ENCODE assay signal across 11 mouse cellular contexts in genomic region chr9:24777961-24778360, GRCm38 (mm10). TPM values are rescaled to one million over a fixed set of nuclear protein-coding genes. Genes with fewer than 3 reads are reported as not detected.
DNase-seq lines count a peak whose midpoint lies in the region; ATAC-seq and TF ChIP-seq lines count a peak whose summit lies in the region.
"Had no signal": no experiment of that assay in that cellular context is flagged by ENCODE, and none has a peak within 500 bp of the region (broad histone marks: within the 10 kb centered on the region; RNA-seq: fewer than 3 reads in every experiment).

No protein-coding gene starts in this region.

- no peak overlapping the region for H3K4me3 ChIP-seq in lung, embryonic 15.5 days
- no peak overlapping the region for H3K4me3 ChIP-seq in lung, postnatal 0 days (ENCODE audit: low read depth, low read length)
- peak overlapping the region; percentile 45 for H3K4me3 ChIP-seq in heart, postnatal 0 days (ENCODE audit: low read depth, low read length)
- no peak overlapping the region for H3K4me3 ChIP-seq in liver, postnatal 0 days (ENCODE audit: low read depth, low read length)
- no peak overlapping the region for H3K4me3 ChIP-seq in cerebellum, adult 2 months (replicated peaks; ENCODE audit: insufficient read depth, low read depth, low read length)

- H3K9me3 ChIP-seq in lung, embryonic 15.5 days = no peaks in the 10 kb centered on the region
- no peaks in the 10 kb centered on the region for H3K9me3 ChIP-seq in lung, postnatal 0 days (ENCODE audit: low read length)
- no peaks in the 10 kb centered on the region for H3K9me3 ChIP-seq in heart, postnatal 0 days (replicated peaks; ENCODE audit: control insufficient read depth, low read length)
- no peaks in the 10 kb centered on the region for H3K9me3 ChIP-seq in liver, postnatal 0 days (ENCODE audit: low read length)
- H3K9me3 ChIP-seq: G1E had no signal

- H3K4me2 ChIP-seq in lung, embryonic 15.5 days = peak overlapping the region; percentile 12; the same call in 1 of the 2 replicates
- H3K4me2 ChIP-seq in lung, postnatal 0 days (replicated peaks; ENCODE audit: low read depth, low read length) = no peak overlapping the region
- peak overlapping the region; percentile 75 for H3K4me2 ChIP-seq in heart, postnatal 0 days (ENCODE audit: low read depth, low read length)
- H3K4me2 ChIP-seq in liver, postnatal 0 days (ENCODE audit: low read depth, low read length) = peak overlapping the region; percentile 42; the same call in 1 of the 2 replicates

- peaks cover 26% of the 10 kb centered on the region for H3K4me1 ChIP-seq in lung, embryonic 15.5 days
- H3K4me1 ChIP-seq in lung, postnatal 0 days (ENCODE audit: insufficient read depth, low read depth, low read length) = peaks cover 9% of the 10 kb centered on the region
- peaks cover 21% of the 10 kb centered on the region for H3K4me1 ChIP-seq in heart, postnatal 0 days (ENCODE audit: control insufficient read depth, insufficient read depth)
- H3K4me1 ChIP-seq in liver, postnatal 0 days (ENCODE audit: insufficient read depth) = peaks cover 8% of the 10 kb centered on the region; the same call in 1 of the 2 replicates
- H3K4me1 ChIP-seq in cerebellum, adult 2 months (ENCODE audit: control insufficient read depth, insufficient read depth, low read length) = no peaks in the 10 kb centered on the region; the same call in 1 of the 2 replicates

- no peak overlapping the region for H3K9ac ChIP-seq in lung, embryonic 15.5 days
- no peak overlapping the region for H3K9ac ChIP-seq in lung, postnatal 0 days (replicated peaks; ENCODE audit: low read depth)
- H3K9ac ChIP-seq in heart, postnatal 0 days (replicated peaks; ENCODE audit: low read depth, low read length) = peak overlapping the region; percentile 55
- no peak overlapping the region for H3K9ac ChIP-seq in liver, postnatal 0 days (replicated peaks)

- TF ChIP-seq EP300 in lung, postnatal 0 days (IDR thresholded peaks at IDR 0.05) = no peak
- peak; percentile 4; the same call in 1 of the 2 replicates for TF ChIP-seq EP300 in heart, postnatal 0 days (IDR thresholded peaks at IDR 0.05; ENCODE audit: low read depth)
- no peak for TF ChIP-seq EP300 in liver, postnatal 0 days (IDR thresholded peaks at IDR 0.05; ENCODE audit: low read depth)

- ATAC-seq in lung, embryonic 15.5 days (ENCODE audit: borderline replicate concordance, extremely low read depth, low FRiP score, low TSS enrichment) = no peak
- ATAC-seq in lung, postnatal 0 days = no peak
- ATAC-seq in heart, postnatal 0 days (ENCODE audit: insufficient read depth, low read depth) = no peak
- no peak for ATAC-seq in liver, postnatal 0 days

- under 1% methylated on average over 14 of the region's 14 CpGs for WGBS in lung, embryonic 15.5 days
- under 1% methylated on average over 14 of the region's 14 CpGs for WGBS in lung, postnatal 0 days
- under 1% methylated on average over 14 of the region's 14 CpGs for WGBS in heart, postnatal 0 days
- 3% methylated on average over 14 of the region's 14 CpGs for WGBS in liver, postnatal 0 days (ENCODE audit: insufficient replicate concordance)
- WGBS in cerebellum, adult 2 months = under 1% methylated on average over 14 of the region's 14 CpGs

- TF ChIP-seq CTCF in lung, postnatal 0 days (IDR thresholded peaks at IDR 0.05) = no peak
- no peak for TF ChIP-seq CTCF in heart, postnatal 0 days (IDR thresholded peaks at IDR 0.05; ENCODE audit: low read depth)
- no peak for TF ChIP-seq CTCF in liver, postnatal 0 days (IDR thresholded peaks at IDR 0.05; ENCODE audit: low read depth)
- TF ChIP-seq CTCF in cerebellum, adult 2 months (IDR thresholded peaks at IDR 0.05; ENCODE audit: borderline replicate concordance, insufficient read depth, low read depth, low read length) = no peak

- peaks cover 98% of the 10 kb centered on the region for H3K27me3 ChIP-seq in lung, embryonic 15.5 days
- H3K27me3 ChIP-seq in lung, postnatal 0 days (replicated peaks; ENCODE audit: insufficient read depth, low read length) = peaks cover 83% of the 10 kb centered on the region
- H3K27me3 ChIP-seq in heart, postnatal 0 days (ENCODE audit: control insufficient read depth, insufficient read depth, low read length) = peaks cover 9% of the 10 kb centered on the region; the same call in 1 of the 2 replicates
- H3K27me3 ChIP-seq in liver, postnatal 0 days (ENCODE audit: insufficient read depth, low read length) = peaks cover 89% of the 10 kb centered on the region
- peaks cover 15% of the 10 kb centered on the region; the same call in 1 of the 2 replicates for H3K27me3 ChIP-seq in cerebellum, adult 2 months (ENCODE audit: control insufficient read depth, insufficient read depth, low read length)

- no peak overlapping the region for H3K27ac ChIP-seq in lung, embryonic 15.5 days
- H3K27ac ChIP-seq in lung, postnatal 0 days (ENCODE audit: low read length) = no peak overlapping the region
- peak overlapping the region; percentile 93 for H3K27ac ChIP-seq in heart, postnatal 0 days (ENCODE audit: low read depth)
- H3K27ac ChIP-seq in liver, postnatal 0 days (ENCODE audit: low read depth) = no peak overlapping the region
- H3K27ac ChIP-seq in cerebellum, adult 2 months (ENCODE audit: insufficient read depth, low read length) = no peak overlapping the region

- no peak for TF ChIP-seq POLR2A in cerebellum, adult 2 months (IDR thresholded peaks at IDR 0.05; ENCODE audit: borderline replicate concordance, insufficient read depth, low read length)

- no peak for DNase-seq in lung, postnatal 0 days (ENCODE audit: low spot score)
- DNase-seq in embryo, embryonic 9.5 days (ENCODE audit: extremely low spot score) = peak; percentile 57
- peak; percentile 47 for DNase-seq in heart, postnatal 0 days (ENCODE audit: low spot score)
- no peak for DNase-seq in liver, postnatal 0 days
- no peak for DNase-seq in ovary, postnatal 10 days (ENCODE audit: low spot score)
- DNase-seq in adrenal gland, postnatal 25 days = no peak
- no peak for DNase-seq in cerebellum, adult 2 months
- DNase-seq: gastrocnemius, postnatal 25 days; lung, postnatal 4 days had no signal

- no peaks in the 10 kb centered on the region for H3K36me3 ChIP-seq in lung, embryonic 15.5 days
- no peaks in the 10 kb centered on the region for H3K36me3 ChIP-seq in lung, postnatal 0 days (ENCODE audit: insufficient read depth, low read length)
- H3K36me3 ChIP-seq in heart, postnatal 0 days (replicated peaks; ENCODE audit: control insufficient read depth, insufficient read depth, low read length) = no peaks in the 10 kb centered on the region
- H3K36me3 ChIP-seq in liver, postnatal 0 days (replicated peaks; ENCODE audit: insufficient read depth, low read length) = no peaks in the 10 kb centered on the region
- H3K36me3 ChIP-seq: G1E had no signal

RNA-seq across cellular contexts. Expression of gene Tbx20, which starts 3.9 kb away (rescaled TPM):
- polyA plus RNA-seq in lung, embryonic 15.5 days (2015; fragmentation: Nextera tagmentation; extraction: Ambion mirVana) = 2.0 and 4.6 TPM in 2 replicates
- 0.69 and 0.88 TPM in 2 replicates for polyA plus RNA-seq in lung, postnatal 0 days (2015; fragmentation: Nextera tagmentation; extraction: Ambion mirVana)
- total RNA-seq in heart, postnatal 0 days (2014; rRNA removed; ENCODE audit: low replicate concordance) = 500 and 554 TPM in 2 replicates
- polyA plus RNA-seq in heart, postnatal 0 days (2015; fragmentation: Nextera tagmentation; extraction: Ambion mirVana) = 36.9 and 51.2 TPM in 2 replicates
- polyA plus RNA-seq in liver, postnatal 0 days (2015; fragmentation: Nextera tagmentation; extraction: Ambion mirVana) = 0.44 and 0.58 TPM in 2 replicates
- 24.2 and 25.1 TPM in 2 replicates for total RNA-seq in adrenal gland, postnatal 25 days (2021)
- 0.16 and 0.29 TPM in 2 replicates for polyA plus RNA-seq in cerebellum, adult 2 months (2012; rRNA removed)
- total RNA-seq: gastrocnemius, postnatal 25 days had no signal
- polyA plus RNA-seq: G1E had no signal

Comparison
In these comparisons a context has a peak if more than half of its experiments do, and no peak if none do; other contexts are left out.
1. DNase-seq: peak in embryo, embryonic 9.5 days (single experiment) and heart, postnatal 0 days (single experiment); none in lung, postnatal 0 days (single experiment), liver, postnatal 0 days (single experiment), ovary, postnatal 10 days (single experiment), adrenal gland, postnatal 25 days (single experiment) and cerebellum, adult 2 months (0 of 2).